Comparison of ENCODE assay signal across 20 mouse cellular contexts in genomic region chr7:36324035-36324434, GRCm38 (mm10).
DNase-seq lines count a peak whose midpoint lies in the region; ATAC-seq and TF ChIP-seq lines count a peak whose summit lies in the region.
"Had no signal": no experiment of that assay in that cellular context is flagged by ENCODE, and none has a peak within 500 bp of the region (broad histone marks: within the 10 kb centered on the region; RNA-seq: fewer than 3 reads in every experiment).

No protein-coding gene starts in this region.

- H3K9ac ChIP-seq in liver, embryonic 12.5 days, result no peak overlapping the region
- H3K9ac ChIP-seq in liver, embryonic 13.5 days, result no peak overlapping the region
- no peak overlapping the region for H3K9ac ChIP-seq in liver, embryonic 16.5 days (ENCODE audit: low read depth, low read length)
- H3K9ac ChIP-seq in stomach, postnatal 0 days (ENCODE audit: low read length), result no peak overlapping the region
- H3K9ac ChIP-seq: embryonic facial prominence, embryonic 12.5 days; embryonic facial prominence, embryonic 15.5 days; forebrain, postnatal 0 days; hindbrain, embryonic 12.5 days; hindbrain, embryonic 15.5 days had no signal

- no peaks in the 10 kb centered on the region for H3K36me3 ChIP-seq in liver, embryonic 12.5 days
- H3K36me3 ChIP-seq in liver, embryonic 13.5 days, result no peaks in the 10 kb centered on the region
- H3K36me3 ChIP-seq in liver, embryonic 16.5 days (ENCODE audit: control insufficient read depth, insufficient read depth), result no peaks in the 10 kb centered on the region
- no peaks in the 10 kb centered on the region for H3K36me3 ChIP-seq in stomach, postnatal 0 days (ENCODE audit: control insufficient read depth, insufficient read depth, low read length)
- H3K36me3 ChIP-seq: embryonic facial prominence, embryonic 12.5 days; embryonic facial prominence, embryonic 15.5 days; hindbrain, embryonic 12.5 days; hindbrain, embryonic 15.5 days had no signal

- peak; percentile 73 for ATAC-seq in liver, embryonic 12.5 days
- ATAC-seq in liver, embryonic 13.5 days (ENCODE audit: low read depth), result peak; percentile 73
- ATAC-seq in liver, embryonic 16.5 days (ENCODE audit: low read depth), result peak; percentile 78
- ATAC-seq in stomach, postnatal 0 days (ENCODE audit: low FRiP score, low TSS enrichment), result peak; percentile 38; the same call in 1 of the 2 replicates
- ATAC-seq: forebrain, embryonic 14.5 days; forebrain, postnatal 0 days had no signal

- TF ChIP-seq CTCF in stomach, postnatal 0 days (IDR thresholded peaks at IDR 0.05; ENCODE audit: low read depth), result no peak

- H3K4me1 ChIP-seq in liver, embryonic 12.5 days, result no peaks in the 10 kb centered on the region
- H3K4me1 ChIP-seq in liver, embryonic 13.5 days (replicated peaks), result no peaks in the 10 kb centered on the region
- H3K4me1 ChIP-seq in liver, embryonic 16.5 days (ENCODE audit: control insufficient read depth, low read depth, low read length), result no peaks in the 10 kb centered on the region
- no peaks in the 10 kb centered on the region for H3K4me1 ChIP-seq in stomach, postnatal 0 days (replicated peaks; ENCODE audit: control insufficient read depth, insufficient read depth)
- H3K4me1 ChIP-seq: embryonic facial prominence, embryonic 12.5 days; embryonic facial prominence, embryonic 15.5 days; hindbrain, embryonic 12.5 days; hindbrain, embryonic 15.5 days had no signal

- 45% methylated on average over 1 of the region's 1 CpGs for WGBS in liver, embryonic 12.5 days (ENCODE audit: insufficient replicate concordance)
- 56% methylated on average over 1 of the region's 1 CpGs for WGBS in liver, embryonic 13.5 days (ENCODE audit: insufficient replicate concordance)
- 23% methylated on average over 1 of the region's 1 CpGs for WGBS in liver, embryonic 16.5 days (ENCODE audit: insufficient replicate concordance)
- whole genome bisulfite sequencing in stomach, postnatal 0 days, result 37% methylated on average over 1 of the region's 1 CpGs

- H3K4me3 ChIP-seq in liver, embryonic 12.5 days, result no peak overlapping the region
- H3K4me3 ChIP-seq in liver, embryonic 13.5 days (replicated peaks), result no peak overlapping the region
- no peak overlapping the region for H3K4me3 ChIP-seq in liver, embryonic 16.5 days (ENCODE audit: low read depth, low read length)
- no peak overlapping the region for H3K4me3 ChIP-seq in stomach, postnatal 0 days (ENCODE audit: low read depth, low read length)
- H3K4me3 ChIP-seq: embryonic facial prominence, embryonic 12.5 days; embryonic facial prominence, embryonic 15.5 days; gastrocnemius, adult 2 months; hindbrain, embryonic 12.5 days; hindbrain, embryonic 15.5 days had no signal

- no peak for DNase-seq in liver, embryonic 13.5 days
- DNase-seq in stomach, postnatal 0 days (ENCODE audit: low spot score), result no peak
- DNase-seq in right cerebral cortex, adult 18-20 months, result no peak
- no peak for DNase-seq in adrenal gland, postnatal 25 days
- DNase-seq: adrenal gland, postnatal 10 days; cerebellum, adult 11 months; cerebellum, adult 2 months; cerebellum, adult 9-11 months; cerebellum, postnatal 25 days; forebrain, postnatal 0 days; gastrocnemius, adult 2 months; gastrocnemius, postnatal 14 days had no signal

- TF ChIP-seq EP300 in stomach, postnatal 0 days (optimal IDR thresholded peaks at IDR 0.05), result no peak

- no peak overlapping the region for H3K27ac ChIP-seq in liver, embryonic 12.5 days
- H3K27ac ChIP-seq in liver, embryonic 13.5 days, result no peak overlapping the region; the same call in 1 of the 2 replicates
- H3K27ac ChIP-seq in liver, embryonic 16.5 days (ENCODE audit: low read length), result peak overlapping the region; percentile 29; the same call in 1 of the 2 replicates
- H3K27ac ChIP-seq in stomach, postnatal 0 days (replicated peaks), result no peak overlapping the region
- H3K27ac ChIP-seq: embryonic facial prominence, embryonic 12.5 days; embryonic facial prominence, embryonic 15.5 days; gastrocnemius, adult 2 months; hindbrain, embryonic 12.5 days; hindbrain, embryonic 15.5 days had no signal

- H3K4me2 ChIP-seq in liver, embryonic 12.5 days, result no peak overlapping the region
- H3K4me2 ChIP-seq in liver, embryonic 13.5 days, result no peak overlapping the region
- no peak overlapping the region for H3K4me2 ChIP-seq in liver, embryonic 16.5 days (ENCODE audit: low read depth, low read length)
- no peak overlapping the region for H3K4me2 ChIP-seq in stomach, postnatal 0 days (replicated peaks; ENCODE audit: low read depth)
- H3K4me2 ChIP-seq: embryonic facial prominence, embryonic 12.5 days; embryonic facial prominence, embryonic 15.5 days; heart, embryonic 11.5 days; hindbrain, embryonic 12.5 days; hindbrain, embryonic 15.5 days had no signal

- H3K9me3 ChIP-seq in liver, embryonic 12.5 days (replicated peaks), result peaks cover 4% of the 10 kb centered on the region; the same call in 1 of the 2 replicates
- peaks cover 3% of the 10 kb centered on the region; the same call in 1 of the 2 replicates for H3K9me3 ChIP-seq in liver, embryonic 13.5 days (replicated peaks)
- no peaks in the 10 kb centered on the region for H3K9me3 ChIP-seq in liver, embryonic 16.5 days (replicated peaks; ENCODE audit: control insufficient read depth, low read length)
- no peaks in the 10 kb centered on the region; the same call in 1 of the 2 replicates for H3K9me3 ChIP-seq in stomach, postnatal 0 days (ENCODE audit: control insufficient read depth, low read length)
- H3K9me3 ChIP-seq: embryonic facial prominence, embryonic 12.5 days; embryonic facial prominence, embryonic 15.5 days; hindbrain, embryonic 12.5 days; hindbrain, embryonic 15.5 days had no signal

- H3K27me3 ChIP-seq in liver, embryonic 12.5 days (replicated peaks), result no peaks in the 10 kb centered on the region
- no peaks in the 10 kb centered on the region for H3K27me3 ChIP-seq in liver, embryonic 13.5 days
- H3K27me3 ChIP-seq in liver, embryonic 16.5 days (ENCODE audit: control insufficient read depth, insufficient read depth, low read depth, low read length), result no peaks in the 10 kb centered on the region
- no peaks in the 10 kb centered on the region for H3K27me3 ChIP-seq in stomach, postnatal 0 days (ENCODE audit: control insufficient read depth, insufficient read depth, low read length)
- H3K27me3 ChIP-seq: embryonic facial prominence, embryonic 12.5 days; embryonic facial prominence, embryonic 15.5 days; hindbrain, embryonic 12.5 days; hindbrain, embryonic 15.5 days had no signal
